Mouse (Mus musculus): ENCODE data around the gene Kif18b. TPM values are rescaled to one million over a fixed set of nuclear protein-coding genes. Genes with fewer than 3 reads are reported as not detected.

The Kif18b gene
- polyA plus RNA-seq, 1 experiment: 7.0 TPM

DNA sequence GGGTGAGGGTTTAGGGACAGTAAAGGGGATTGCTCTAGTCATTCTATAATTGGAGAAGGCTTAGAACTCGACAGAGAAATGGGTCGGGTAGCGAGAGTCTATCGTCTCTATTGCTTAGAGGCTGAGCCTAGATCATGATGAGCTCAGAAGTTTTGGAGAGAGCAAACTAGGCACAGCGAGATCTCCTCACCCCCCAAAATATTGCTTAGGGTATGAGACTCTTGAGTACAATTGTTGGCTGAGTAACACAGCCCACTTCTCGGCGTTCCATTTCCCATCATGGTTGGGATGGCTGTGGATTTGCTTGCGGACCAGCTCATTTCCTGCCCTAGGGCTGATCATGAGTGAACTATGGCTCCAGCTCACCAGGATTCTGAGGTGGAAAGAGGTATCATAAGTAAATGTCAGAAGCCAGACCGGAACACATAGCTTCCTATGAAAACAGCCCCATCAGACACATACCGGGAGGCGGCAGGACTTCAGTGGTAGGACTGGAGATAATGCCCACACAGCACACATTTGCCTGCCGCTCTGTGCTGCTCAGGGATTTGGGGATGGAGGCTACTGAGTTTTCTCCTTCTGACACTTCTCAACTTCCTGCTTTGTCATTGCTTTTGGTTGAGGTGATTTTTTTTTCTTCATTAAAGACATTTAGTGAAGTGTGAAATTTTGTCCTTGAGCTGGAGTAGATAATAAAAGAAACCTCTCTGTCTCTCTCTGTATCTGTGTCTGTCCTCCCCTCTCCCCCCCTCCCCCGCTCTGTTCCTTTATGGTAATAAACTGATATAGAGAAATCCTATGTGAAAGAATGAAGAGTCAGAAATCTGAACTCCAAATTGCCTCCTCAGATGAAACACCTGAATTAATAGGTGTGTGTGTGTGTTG is 43.4 kb downstream of the Kif18b start:
- Histone ChIP-seq H3K36me3 (ENCODE audit: control insufficient read depth, insufficient read depth, low read length) (peaks cover 2% of the 10 kb centered on the region; the same call in 1 of the 2 replicates), H3K27me3 (ENCODE audit: control insufficient read depth, insufficient read depth, low read length) (no peaks in the 10 kb centered on the region), H3K4me3 (ENCODE audit: extremely low read depth, insufficient read depth, insufficient read length) (peak overlapping the region; percentile 71), H3K4me1 (ENCODE audit: control insufficient read depth, insufficient read depth, insufficient read length) (no peaks in the 10 kb centered on the region; the same call in 1 of the 2 replicates), H3K27ac (ENCODE audit: insufficient read depth, low read length) (no peak overlapping the region)
- TF ChIP-seq POLR2A (IDR thresholded peaks at IDR 0.05; ENCODE audit: low read depth, low read length) (no peak), CTCF (IDR thresholded peaks at IDR 0.05; ENCODE audit: extremely low read depth, insufficient read depth, insufficient read length, insufficient replicate concordance) (no peak)
- WGBS: 17% methylated on average over 13 of the region's 13 CpGs
- DNase-seq (ENCODE audit: low read depth in 1 of 2, low spot score in 2 of 2): no peak

GRCm38 (mm10) chr11:102880585-102881313 is 44.2 kb downstream of the Kif18b start, which contains the start of the genes Eftud2 and Ccdc103:
Gene Eftud2 (minus strand): TSS chr11:102880985.
Gene Ccdc103 (plus strand): TSS chr11:102881204.
- TF ChIP-seq CTCF (IDR thresholded peaks at IDR 0.05; ENCODE audit: extremely low read depth, insufficient read depth, insufficient read length, insufficient replicate concordance) (no peak), POLR2A (IDR thresholded peaks at IDR 0.05; ENCODE audit: low read depth, low read length) (peak; percentile 69)
- DNase-seq (ENCODE audit: low read depth in 1 of 2, low spot score in 2 of 2): peak; percentile 87 to 90
- Histone ChIP-seq H3K4me3 (ENCODE audit: extremely low read depth, insufficient read depth, insufficient read length) (peak within 1 kb of the TSS; percentile 71), H3K27me3 (ENCODE audit: control insufficient read depth, insufficient read depth, low read length) (no peaks in the 10 kb centered on the region), H3K4me1 (ENCODE audit: control insufficient read depth, insufficient read depth, insufficient read length) (no peaks in the 10 kb centered on the region; the same call in 1 of the 2 replicates), H3K36me3 (ENCODE audit: control insufficient read depth, insufficient read depth, low read length) (peaks cover 5% of the 10 kb centered on the region; the same call in 1 of the 2 replicates), H3K27ac (ENCODE audit: insufficient read depth, low read length) (peak within 1 kb of the TSS; percentile 93)
- under 1% methylated on average over 62 of the region's 62 CpGs for WGBS

DNA sequence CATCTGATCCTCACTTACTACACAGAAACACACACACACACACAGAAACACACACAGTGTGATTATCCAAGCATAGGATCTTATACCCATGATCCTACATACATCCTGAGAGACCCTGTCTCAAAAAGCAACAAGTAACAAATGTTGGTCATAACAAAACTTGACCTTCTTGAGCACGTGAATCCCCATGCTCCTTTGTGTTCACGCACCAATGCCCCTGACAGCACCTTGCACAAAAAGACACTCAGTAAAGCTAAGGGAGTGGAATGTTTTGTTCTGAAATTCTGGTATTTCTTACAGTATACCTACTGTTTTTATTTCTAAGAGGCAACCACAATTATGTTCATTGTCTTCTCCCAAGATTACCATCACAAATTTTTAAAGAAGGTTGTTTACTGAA is 45.4 kb downstream of the Kif18b start:
- no peak for DNase-seq (ENCODE audit: low read depth in 1 of 2, low spot score in 2 of 2)
- 71% methylated on average over 2 of the region's 2 CpGs for WGBS
- H3K27ac ChIP-seq (ENCODE audit: insufficient read depth, low read length): no peak overlapping the region
- peaks cover 8% of the 10 kb centered on the region; the same call in 1 of the 2 replicates for H3K36me3 ChIP-seq (ENCODE audit: control insufficient read depth, insufficient read depth, low read length)
- no peak for TF ChIP-seq POLR2A (IDR thresholded peaks at IDR 0.05; ENCODE audit: low read depth, low read length)
- no peaks in the 10 kb centered on the region for H3K27me3 ChIP-seq (ENCODE audit: control insufficient read depth, insufficient read depth, low read length)
- no peak overlapping the region for H3K4me3 ChIP-seq (ENCODE audit: extremely low read depth, insufficient read depth, insufficient read length)
- no peaks in the 10 kb centered on the region; the same call in 1 of the 2 replicates for H3K4me1 ChIP-seq (ENCODE audit: control insufficient read depth, insufficient read depth, insufficient read length)

DNA sequence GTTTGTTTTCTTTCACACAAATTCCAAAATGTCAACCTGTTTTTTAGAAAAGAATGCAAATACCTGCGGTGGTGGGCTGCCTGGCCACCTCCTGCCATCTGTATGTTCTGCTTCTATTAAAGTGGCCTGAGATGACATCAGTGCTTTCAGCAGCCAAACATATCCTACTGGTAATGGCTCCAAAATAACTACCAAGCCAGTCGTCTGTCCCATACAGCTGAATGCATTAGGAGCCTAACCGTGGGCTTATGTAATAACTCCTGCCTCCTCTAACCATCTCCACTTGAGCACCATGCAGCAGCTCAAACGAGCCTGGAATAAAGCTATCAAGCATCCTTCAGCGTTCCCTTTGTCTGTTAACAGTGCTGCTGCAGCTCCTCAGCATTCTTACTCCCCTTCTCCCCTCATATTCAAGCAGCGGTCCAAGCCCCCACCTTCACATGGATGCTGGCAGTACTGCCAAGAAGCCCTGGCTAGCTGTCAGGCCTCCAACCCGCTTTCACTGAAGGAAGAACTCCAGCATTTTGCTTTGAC is 50.1 kb downstream of the Kif18b start:
- H3K4me1 ChIP-seq (ENCODE audit: control insufficient read depth, insufficient read depth, insufficient read length): no peaks in the 10 kb centered on the region; the same call in 1 of the 2 replicates
- WGBS: 94% methylated on average over 7 of the region's 7 CpGs
- no peak overlapping the region for H3K27ac ChIP-seq (ENCODE audit: insufficient read depth, low read length)
- no peak overlapping the region for H3K4me3 ChIP-seq (ENCODE audit: extremely low read depth, insufficient read depth, insufficient read length)
- no peaks in the 10 kb centered on the region for H3K27me3 ChIP-seq (ENCODE audit: control insufficient read depth, insufficient read depth, low read length)
- DNase-seq (ENCODE audit: low read depth in 1 of 2, low spot score in 2 of 2): no peak
- peaks cover 22% of the 10 kb centered on the region for H3K36me3 ChIP-seq (ENCODE audit: control insufficient read depth, insufficient read depth, low read length)
- no peak for TF ChIP-seq CTCF (IDR thresholded peaks at IDR 0.05; ENCODE audit: extremely low read depth, insufficient read depth, insufficient read length, insufficient replicate concordance)
- TF ChIP-seq POLR2A (IDR thresholded peaks at IDR 0.05; ENCODE audit: low read depth, low read length): no peak

GRCm38 (mm10) chr11:102864272-102864671 is 60.7 kb downstream of the Kif18b start:
- Histone ChIP-seq H3K4me1 (ENCODE audit: control insufficient read depth, insufficient read depth, insufficient read length) (no peaks in the 10 kb centered on the region), H3K27me3 (ENCODE audit: control insufficient read depth, insufficient read depth, low read length) (no peaks in the 10 kb centered on the region), H3K36me3 (ENCODE audit: control insufficient read depth, insufficient read depth, low read length) (peaks cover 39% of the 10 kb centered on the region), H3K27ac (ENCODE audit: insufficient read depth, low read length) (no peak overlapping the region), H3K4me3 (ENCODE audit: extremely low read depth, insufficient read depth, insufficient read length) (no peak overlapping the region)
- DNase-seq (ENCODE audit: low read depth in 1 of 2, low spot score in 2 of 2): peak in 1 of 2 experiments; percentile 33
- WGBS: 24% methylated on average over 4 of the region's 4 CpGs
- TF ChIP-seq CTCF (IDR thresholded peaks at IDR 0.05; ENCODE audit: extremely low read depth, insufficient read depth, insufficient read length, insufficient replicate concordance): no peak
- no peak for TF ChIP-seq POLR2A (IDR thresholded peaks at IDR 0.05; ENCODE audit: low read depth, low read length)

DNA sequence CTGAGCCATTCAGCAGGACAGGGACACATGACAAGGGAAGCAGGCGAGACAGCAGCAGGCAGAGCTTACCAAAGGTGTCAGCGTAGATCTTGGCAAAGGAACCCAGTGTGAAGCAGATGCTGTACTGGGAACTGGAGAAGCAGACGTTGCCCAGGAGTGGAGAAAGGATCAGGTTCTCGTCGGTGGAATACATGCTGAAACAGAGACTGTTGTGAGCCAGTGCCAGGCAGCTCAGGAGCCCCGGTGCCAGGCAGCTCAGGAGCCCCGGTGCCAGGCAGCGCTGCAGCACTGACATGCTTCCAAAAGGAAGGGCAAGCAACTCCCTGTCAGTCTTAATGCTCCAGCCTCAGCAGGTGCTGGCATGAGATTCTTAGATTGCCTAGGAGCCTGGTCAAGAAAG is 65.0 kb downstream of the Kif18b start:
- H3K27me3 ChIP-seq (ENCODE audit: control insufficient read depth, insufficient read depth, low read length): no peaks in the 10 kb centered on the region
- no peak overlapping the region for H3K27ac ChIP-seq (ENCODE audit: insufficient read depth, low read length)
- TF ChIP-seq POLR2A (IDR thresholded peaks at IDR 0.05; ENCODE audit: low read depth, low read length) (no peak), CTCF (IDR thresholded peaks at IDR 0.05; ENCODE audit: extremely low read depth, insufficient read depth, insufficient read length, insufficient replicate concordance) (no peak)
- no peak overlapping the region for H3K4me3 ChIP-seq (ENCODE audit: extremely low read depth, insufficient read depth, insufficient read length)
- H3K4me1 ChIP-seq (ENCODE audit: control insufficient read depth, insufficient read depth, insufficient read length): no peaks in the 10 kb centered on the region
- peaks cover 27% of the 10 kb centered on the region for H3K36me3 ChIP-seq (ENCODE audit: control insufficient read depth, insufficient read depth, low read length)
- WGBS: 94% methylated on average over 8 of the region's 8 CpGs
- no peak for DNase-seq (ENCODE audit: low read depth in 1 of 2, low spot score in 2 of 2)
